8 mouse cellular contexts compared by ENCODE assay signal in genomic region chr10:26995182-26995975, GRCm38 (mm10).
DNase-seq lines count a peak whose midpoint lies in the region; TF ChIP-seq lines count a peak whose summit lies in the region.

No protein-coding gene starts in this region.

- H3K4me3 ChIP-seq in limb, embryonic 10.5 days = no peak overlapping the region
- no peak overlapping the region for H3K4me3 ChIP-seq in myocyte

- H3K4me1 ChIP-seq in limb, embryonic 10.5 days = peaks cover 15% of the 10 kb centered on the region

- no peaks in the 10 kb centered on the region for H3K27me3 ChIP-seq in limb, embryonic 10.5 days (ENCODE audit: low read depth, poor library complexity, severe bottlenecking)
- no peaks in the 10 kb centered on the region for H3K27me3 ChIP-seq in myocyte (ENCODE audit: control insufficient read depth, insufficient read depth, insufficient read length)

- H3K36me3 ChIP-seq in limb, embryonic 10.5 days = no peaks in the 10 kb centered on the region
- peaks cover 3% of the 10 kb centered on the region for H3K36me3 ChIP-seq in myocyte (ENCODE audit: control insufficient read depth, insufficient read depth)

- H3ac ChIP-seq in myocyte (ENCODE audit: control insufficient read depth, insufficient read length) = no peak overlapping the region

- no peak for TF ChIP-seq POLR2A in myocyte (IDR thresholded peaks at IDR 0.05; ENCODE audit: insufficient read length, low read depth)

- peak overlapping the region; percentile 68; the same call in 1 of the 2 replicates for H3K27ac ChIP-seq in limb, embryonic 10.5 days

- H3K9me3 ChIP-seq in limb, embryonic 10.5 days (replicated peaks) = no peaks in the 10 kb centered on the region

- peak; percentile 44 for DNase-seq in CD4-positive helper T cell, adult 2 months (ENCODE audit: low read depth, low spot score)
- peak; percentile 59 for DNase-seq in R1 (ENCODE audit: low read depth, low spot score)
- DNase-seq in cerebellum, postnatal 14 days = peak; percentile 69 to 81
- DNase-seq in frontal cortex, postnatal 36 days (ENCODE audit: low spot score in 2 of 2) = peak; percentile 53 to 70
- peak; percentile 72 for DNase-seq in kidney, adult 9 months
- DNase-seq in limb, embryonic 10.5 days (ENCODE audit: low spot score) = peak; percentile 43
- peak; percentile 65 for DNase-seq in thymus, postnatal 4 days

- H3K79me2 ChIP-seq in myocyte (ENCODE audit: control insufficient read depth, insufficient read depth) = no peaks in the 10 kb centered on the region

- WGBS in limb, embryonic 10.5 days = 75% methylated on average over 8 of the region's 8 CpGs

- peak overlapping the region; percentile 75 for H3K4me2 ChIP-seq in myocyte (ENCODE audit: low read depth)

TF ChIP-seq in myocyte, 11 proteins besides CTCF, POLR2A, EP300 and RAD21:
- TF ChIP-seq USF1 (IDR thresholded peaks at IDR 0.05; ENCODE audit: low read depth) (no peak), POLR2AphosphoS2 (IDR thresholded peaks at IDR 0.05; ENCODE audit: insufficient read length, low read depth) (no peak), TCF12 (IDR thresholded peaks at IDR 0.05; ENCODE audit: insufficient read depth, poor library complexity, severe bottlenecking) (no peak), E2F4 (IDR thresholded peaks at IDR 0.05; ENCODE audit: insufficient read depth) (no peak), MYOG (IDR thresholded peaks at IDR 0.05; ENCODE audit: control insufficient read depth in 1 of 3, insufficient read depth in 1 of 3, insufficient read length in 2 of 3, low read depth in 2 of 3) (no peak), CEBPB (IDR thresholded peaks at IDR 0.05; ENCODE audit: insufficient read depth, poor library complexity, severe bottlenecking) (no peak), TCF3 (IDR thresholded peaks at IDR 0.05; ENCODE audit: insufficient read length, low read depth) (no peak), MAX (IDR thresholded peaks at IDR 0.05; ENCODE audit: low read depth) (no peak), MYOD1 (IDR thresholded peaks at IDR 0.05; ENCODE audit: control insufficient read depth in 1 of 3, insufficient read length in 2 of 3, low read depth in 2 of 3) (no peak), SRF (IDR thresholded peaks at IDR 0.05; ENCODE audit: control insufficient read depth, insufficient read length, low read depth) (no peak), REST (IDR thresholded peaks at IDR 0.05; ENCODE audit: insufficient read depth, insufficient read length) (no peak)
TF ChIP-seq in myocyte: peak in this region for 0.
